Mouse (Mus musculus) kidney, postnatal 0 days (tissue): ENCODE measurements at regions not wholly inside any gene's neighbourhood (a gene's known extent, or its start where the extent isn't known, plus 50 kb on each side); places are given as distances from the start of the nearest gene placed in this dataset.
A peak's percentile ranks its signal among the peaks of the same experiment; 100 is the strongest.

Source experiments
- ATAC-seq: fragments of 200-750 bp; cut with Nextera tagmentation; replicated peaks from 2 replicates; pipeline ENCODE4 v1.8.0; 2017; ENCODE audit warnings: low read depth, moderate number of reproducible peaks, moderate TSS enrichment, moderate library complexity; ENCODE audit not compliant: low FRiP score
- DNase-seq: peaks from one replicate; pipeline ENCODE4 v3.0.0-alpha.2; 2016; ENCODE audit warnings: low spot score
- H3K27ac ChIP-seq: fragments of 300-500 bp; sonication (generic); 2 replicates; pipeline ENCODE4 v1.5.1; 2014; ENCODE audit warnings: mild to moderate bottlenecking
- H3K27me3 ChIP-seq: fragments of 300-500 bp; sonication (generic); 2 replicates; pipeline ENCODE4 v1.6.1; 2014; ENCODE audit warnings: low read length, mixed read lengths; ENCODE audit not compliant: insufficient read depth
- H3K36me3 ChIP-seq: fragments of 300-500 bp; sonication (generic); 2 replicates; pipeline ENCODE4 v1.6.1; 2014; ENCODE audit warnings: low read length, mixed read lengths; ENCODE audit not compliant: insufficient read depth
- H3K4me1 ChIP-seq: fragments of 300-500 bp; sonication (generic); replicated peaks from 2 replicates; pipeline ENCODE4 v1.6.1; 2014; ENCODE audit warnings: antibody characterized with exemption, low read length, mixed read lengths; ENCODE audit not compliant: insufficient read depth
- H3K4me2 ChIP-seq: fragments of 300-500 bp; sonication (generic); 2 replicates; pipeline ENCODE4 v1.6.1; 2014; ENCODE audit warnings: mild to moderate bottlenecking, low read length, moderate library complexity, mixed read lengths
- H3K4me3 ChIP-seq: fragments of 300-500 bp; sonication (generic); replicated peaks from 2 replicates; pipeline ENCODE4 v1.5.1; 2014; ENCODE audit warnings: low read depth, low read length
- H3K9ac ChIP-seq: fragments of 300-500 bp; sonication (generic); 2 replicates; pipeline ENCODE4 v1.6.1; 2014; ENCODE audit warnings: low read depth, low read length
- H3K9me3 ChIP-seq: fragments of 300-500 bp; sonication (generic); replicated peaks from 2 replicates; pipeline ENCODE4 v1.6.1; 2016; ENCODE audit warnings: low read length, inconsistent platforms, mixed read lengths
- CTCF ChIP-seq: IDR thresholded peaks from 2 replicates; pipeline ENCODE4 v1.5.1; 2016; ENCODE audit warnings: antibody characterized with exemption, low read depth, mild to moderate bottlenecking, moderate library complexity
- WGBS: fragments of 180-500 bp; shearing (Covaris S2); extraction: QIAGEN DNeasy Blood & Tissue Kit; methylation state at CpG from one replicate; pipeline ENCODE4 v1.1.7; 2014; 5-methylcytosine and 5-hydroxymethylcytosine counted together

DNA sequence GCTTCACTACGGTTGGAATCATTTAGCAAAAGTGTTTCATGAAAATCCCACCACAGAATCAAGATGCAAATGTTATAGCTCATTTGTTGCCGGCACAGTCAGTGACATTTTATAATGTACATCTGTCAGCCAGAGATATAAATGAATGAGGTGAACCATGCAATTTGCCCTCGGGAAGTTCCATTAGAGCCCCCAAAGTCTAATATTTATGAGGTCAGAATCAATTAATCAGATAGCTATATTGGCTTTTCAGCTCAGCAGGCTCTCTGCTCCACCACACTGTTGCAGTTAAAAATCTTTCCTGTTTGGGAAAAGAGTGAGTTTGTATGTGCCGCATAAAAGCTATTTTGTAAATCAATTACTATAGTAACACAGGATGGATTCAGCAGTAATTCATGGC, 430.7 kb upstream of the Nrsn1 start:
- H3K27ac ChIP-seq, result no peak overlapping the region
- H3K4me1 ChIP-seq, result no peaks in the 10 kb centered on the region
- no peak overlapping the region for H3K4me3 ChIP-seq
- no peak overlapping the region for H3K4me2 ChIP-seq
- 31% methylated on average over 4 of the region's 4 CpGs for WGBS
- no peaks in the 10 kb centered on the region for H3K9me3 ChIP-seq
- no peak for ATAC-seq
- H3K36me3 ChIP-seq, result no peaks in the 10 kb centered on the region
- no peaks in the 10 kb centered on the region for H3K27me3 ChIP-seq
- no peak for TF ChIP-seq CTCF
- DNase-seq, result no peak
- no peak overlapping the region for H3K9ac ChIP-seq

DNA sequence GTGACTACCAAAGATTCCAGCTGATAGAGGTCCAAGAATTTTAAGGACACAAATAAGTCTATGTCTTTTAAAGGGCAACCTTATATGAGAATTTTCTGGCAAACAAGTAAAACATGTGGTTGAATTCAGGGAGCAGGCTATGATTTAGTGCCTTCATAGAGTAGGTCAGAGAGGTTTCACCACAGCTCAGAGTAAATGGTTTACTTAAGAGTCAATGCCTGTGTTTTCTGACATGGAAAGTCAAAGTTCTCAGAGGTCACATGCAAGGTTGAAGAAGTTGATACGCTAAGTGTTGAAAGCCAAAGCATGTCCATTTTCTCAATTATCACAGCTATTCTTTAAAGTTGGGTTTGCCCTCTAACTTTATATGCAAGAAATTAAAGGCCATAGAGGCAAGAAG, 425.7 kb upstream of the Nrsn1 start:
- Histone ChIP-seq H3K9ac (no peak overlapping the region), H3K36me3 (no peaks in the 10 kb centered on the region), H3K27me3 (no peaks in the 10 kb centered on the region), H3K27ac (no peak overlapping the region), H3K4me2 (no peak overlapping the region), H3K4me3 (no peak overlapping the region), H3K9me3 (no peaks in the 10 kb centered on the region), H3K4me1 (no peaks in the 10 kb centered on the region)
- ATAC-seq (no peak), DNase-seq (peak; percentile 40)
- TF ChIP-seq CTCF, result no peak
- WGBS, result 68% methylated on average over 1 of the region's 1 CpGs

DNA sequence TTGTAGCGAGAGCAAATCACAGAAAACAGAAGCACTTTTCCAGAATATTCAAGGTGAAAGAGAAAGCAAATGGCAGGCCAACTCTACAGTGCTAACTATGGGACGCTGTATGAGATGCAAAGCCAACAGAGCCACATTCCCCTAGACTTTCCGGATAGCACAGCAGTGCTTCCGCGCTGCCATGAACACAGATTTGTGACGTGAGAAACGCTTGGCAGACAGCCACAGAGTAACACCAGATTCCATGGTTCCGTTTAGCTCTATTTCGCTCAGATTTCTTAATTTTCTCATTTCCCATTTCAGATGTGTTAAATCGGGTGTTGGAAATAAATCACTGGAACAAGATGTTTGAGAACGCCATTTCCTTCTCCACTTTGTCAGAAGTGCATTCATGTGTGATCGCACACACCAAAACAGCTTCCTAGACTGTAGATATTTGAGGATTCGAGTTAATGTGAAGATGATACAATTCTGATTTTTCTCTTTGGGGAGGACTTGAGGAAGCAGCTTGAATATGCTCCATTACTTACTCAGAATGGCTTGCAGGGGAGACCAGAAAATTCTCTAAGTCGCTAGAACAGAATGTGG, 424.8 kb upstream of the Nrsn1 start:
- WGBS, result 61% methylated on average over 14 of the region's 14 CpGs
- DNase-seq (peak; percentile 16), ATAC-seq (no peak)
- H3K36me3 ChIP-seq, result no peaks in the 10 kb centered on the region
- no peak overlapping the region for H3K27ac ChIP-seq
- no peak overlapping the region for H3K4me2 ChIP-seq
- H3K4me3 ChIP-seq, result no peak overlapping the region
- TF ChIP-seq CTCF, result no peak
- H3K9ac ChIP-seq, result no peak overlapping the region
- H3K9me3 ChIP-seq, result no peaks in the 10 kb centered on the region
- H3K27me3 ChIP-seq, result no peaks in the 10 kb centered on the region
- H3K4me1 ChIP-seq, result no peaks in the 10 kb centered on the region

DNA sequence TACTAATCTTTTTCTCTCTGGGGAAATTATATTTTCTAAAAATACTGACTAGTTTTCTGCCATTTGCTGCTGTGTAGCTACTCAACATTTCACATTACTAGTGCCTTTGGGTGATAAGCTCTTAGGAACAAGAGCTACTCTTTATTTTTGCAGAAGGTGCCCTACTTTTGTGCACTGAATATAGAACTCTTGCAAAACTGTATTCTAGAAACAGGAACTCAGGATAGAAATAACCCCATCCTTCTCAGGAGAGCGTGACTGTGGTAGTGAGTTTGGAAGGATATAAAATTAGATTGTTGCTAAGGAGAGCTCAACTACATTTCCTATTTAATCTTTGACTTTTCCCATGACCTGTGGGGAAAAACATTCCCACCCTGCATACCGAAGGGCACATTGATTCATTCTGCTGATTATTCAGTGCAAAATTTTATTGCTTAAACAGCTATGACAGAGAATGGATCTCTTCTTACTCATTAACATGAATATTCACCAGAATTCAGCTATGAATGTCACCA, 408.0 kb upstream of the Nrsn1 start:
- no peak for TF ChIP-seq CTCF
- WGBS, result 74% methylated on average over 2 of the region's 2 CpGs
- no peak for ATAC-seq

DNA sequence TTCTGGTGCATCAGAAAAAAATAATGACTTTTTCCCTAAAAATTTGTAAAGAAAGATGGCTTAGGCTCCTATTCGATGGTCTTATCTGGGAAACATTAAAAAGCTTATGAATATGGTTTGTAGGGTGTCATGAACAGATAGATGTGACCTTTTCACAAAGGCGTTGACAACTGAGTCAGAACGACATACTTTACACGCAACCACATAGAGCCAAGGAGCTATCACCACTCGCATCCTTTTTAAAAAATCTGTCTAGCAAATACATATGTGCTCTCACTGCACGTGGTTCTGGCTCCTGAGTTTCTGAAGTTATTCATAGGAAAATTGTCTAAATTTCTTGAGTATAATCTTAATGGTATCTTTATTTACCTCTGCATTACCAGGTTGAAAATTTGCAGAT, 404.9 kb upstream of the Nrsn1 start:
- H3K27ac ChIP-seq, result no peak overlapping the region
- H3K27me3 ChIP-seq, result no peaks in the 10 kb centered on the region
- H3K9ac ChIP-seq, result no peak overlapping the region
- no peak overlapping the region for H3K4me3 ChIP-seq
- no peak for ATAC-seq
- no peak for TF ChIP-seq CTCF
- no peak for DNase-seq
- H3K9me3 ChIP-seq, result no peaks in the 10 kb centered on the region
- H3K4me1 ChIP-seq, result no peaks in the 10 kb centered on the region
- no peaks in the 10 kb centered on the region for H3K36me3 ChIP-seq
- H3K4me2 ChIP-seq, result no peak overlapping the region
- WGBS, result 89% methylated on average over 6 of the region's 6 CpGs

More for the DNA sequence above, 408.0 kb upstream of the Nrsn1 start:
- DNase-seq, result no peak
- H3K27ac ChIP-seq, result no peak overlapping the region
- H3K4me2 ChIP-seq, result no peak overlapping the region
- no peaks in the 10 kb centered on the region for H3K27me3 ChIP-seq
- H3K9me3 ChIP-seq, result no peaks in the 10 kb centered on the region
- H3K4me3 ChIP-seq, result no peak overlapping the region
- no peaks in the 10 kb centered on the region for H3K4me1 ChIP-seq
- no peak overlapping the region for H3K9ac ChIP-seq
- no peaks in the 10 kb centered on the region for H3K36me3 ChIP-seq

DNA sequence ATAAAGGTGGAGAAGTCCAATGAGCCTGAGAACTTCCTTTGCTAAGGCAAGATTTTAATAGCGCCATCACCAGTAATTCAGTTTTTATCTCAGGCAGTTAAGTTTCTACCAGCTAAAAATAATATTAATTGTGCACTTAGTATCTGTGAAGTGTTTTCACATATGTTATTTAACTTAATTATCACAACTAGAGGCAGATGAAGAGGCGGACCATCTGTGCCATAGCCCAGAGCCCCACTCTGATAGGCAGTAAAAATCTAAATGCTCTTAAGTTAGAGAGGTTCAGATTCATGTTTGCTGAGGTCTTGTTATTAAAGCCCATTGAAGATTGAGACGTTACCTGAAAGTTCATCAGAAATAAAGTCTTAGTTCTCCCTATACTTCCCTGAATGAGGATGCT, 395.7 kb upstream of the Nrsn1 start:
- H3K4me3 ChIP-seq, result no peak overlapping the region
- TF ChIP-seq CTCF, result no peak
- no peak overlapping the region for H3K27ac ChIP-seq
- no peak overlapping the region for H3K9ac ChIP-seq
- no peaks in the 10 kb centered on the region for H3K36me3 ChIP-seq
- H3K27me3 ChIP-seq, result no peaks in the 10 kb centered on the region
- no peaks in the 10 kb centered on the region for H3K4me1 ChIP-seq
- 83% methylated on average over 3 of the region's 3 CpGs for WGBS
- H3K4me2 ChIP-seq, result no peak overlapping the region
- DNase-seq (no peak), ATAC-seq (no peak)
- no peaks in the 10 kb centered on the region for H3K9me3 ChIP-seq
